Mouse (Mus musculus) kidney, postnatal 14 days (tissue): ENCODE measurements at regions not wholly inside any gene's neighbourhood (a gene's known extent, or its start where the extent isn't known, plus 50 kb on each side); places are given as distances from the start of the nearest gene placed in this dataset.

Experiments used
- DNase-seq: peaks from one replicate; pipeline ENCODE4 v3.0.0; 2022; ENCODE audit warnings: mixed read lengths

GRCm38 (mm10) chr11:41090391-41090900 is 335.3 kb upstream of the Ccng1 start:
- DNase-seq = peak; percentile 18

- no peak for DNase-seq
Measured at GRCm38 (mm10) chr11:41063570-41063969, 308.5 kb upstream of the Ccng1 start.

GRCm38 (mm10) chr11:41057796-41058195 is 302.7 kb upstream of the Ccng1 start:
- DNase-seq = no peak

DNA sequence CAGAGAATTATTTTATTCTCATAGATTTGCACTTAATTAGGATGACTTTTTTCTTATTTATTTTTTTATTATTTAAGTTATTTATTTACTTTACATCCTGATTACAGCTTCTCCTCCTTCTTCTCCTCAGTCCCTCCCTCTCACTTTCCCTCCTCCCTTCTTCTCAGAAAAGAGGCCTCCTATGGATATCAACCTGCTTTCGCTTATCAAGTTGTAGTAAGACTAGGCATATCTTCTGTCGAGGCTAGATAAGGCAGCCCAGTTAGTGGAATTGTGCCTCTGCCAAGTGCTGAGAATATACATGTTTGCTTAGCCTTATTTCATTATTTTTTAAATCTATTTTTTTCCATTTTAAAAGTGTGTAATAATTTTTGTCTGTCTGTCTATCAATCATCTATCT is 274.9 kb upstream of the Ccng1 start:
- no peak for DNase-seq

DNA sequence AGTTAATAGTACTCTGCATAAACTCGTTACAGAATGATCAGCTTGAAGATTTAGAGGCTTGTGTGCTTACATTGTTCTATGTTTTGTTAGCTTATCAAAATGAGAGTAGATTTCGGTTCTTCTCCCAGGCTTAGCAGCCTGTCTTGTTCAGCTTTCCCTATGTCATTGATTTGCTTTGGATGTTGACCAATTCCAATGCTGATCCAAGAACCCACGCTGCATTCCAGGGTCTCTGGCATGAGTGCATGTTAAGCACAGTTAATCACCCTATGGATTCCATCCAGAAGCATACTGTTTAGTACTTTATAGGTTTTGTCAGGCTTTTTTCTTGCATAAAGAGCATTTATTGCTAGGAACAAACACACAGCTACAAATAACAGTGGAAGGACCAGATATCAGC is 255.0 kb upstream of the Ccng1 start:
- no peak for DNase-seq

DNA sequence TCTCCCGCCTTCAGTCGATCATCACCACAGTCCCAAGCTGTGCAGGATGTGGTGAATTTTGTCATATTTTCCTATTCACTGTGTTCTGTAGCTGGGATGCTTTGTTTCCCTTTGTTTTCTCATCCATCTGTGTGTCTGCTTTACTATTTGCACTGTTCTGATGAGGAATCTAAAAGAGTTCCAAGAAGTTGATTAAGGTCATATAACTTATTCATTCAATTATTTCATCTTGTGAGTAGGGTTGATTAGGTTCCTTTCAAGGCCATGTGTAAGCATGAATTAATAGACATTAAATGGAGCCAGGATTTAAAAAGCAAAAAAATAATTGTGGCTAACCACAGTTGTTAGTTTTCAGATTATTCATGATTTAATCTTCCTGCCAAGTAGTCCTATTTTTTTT is 217.7 kb upstream of the Ccng1 start:
- no peak for DNase-seq

GRCm38 (mm10) chr11:40927168-40927567 is 172.1 kb upstream of the Ccng1 start:
- DNase-seq = peak; percentile 52

- DNase-seq = no peak
Measured at GRCm38 (mm10) chr11:40891485-40891884, 136.4 kb upstream of the Ccng1 start.

DNA sequence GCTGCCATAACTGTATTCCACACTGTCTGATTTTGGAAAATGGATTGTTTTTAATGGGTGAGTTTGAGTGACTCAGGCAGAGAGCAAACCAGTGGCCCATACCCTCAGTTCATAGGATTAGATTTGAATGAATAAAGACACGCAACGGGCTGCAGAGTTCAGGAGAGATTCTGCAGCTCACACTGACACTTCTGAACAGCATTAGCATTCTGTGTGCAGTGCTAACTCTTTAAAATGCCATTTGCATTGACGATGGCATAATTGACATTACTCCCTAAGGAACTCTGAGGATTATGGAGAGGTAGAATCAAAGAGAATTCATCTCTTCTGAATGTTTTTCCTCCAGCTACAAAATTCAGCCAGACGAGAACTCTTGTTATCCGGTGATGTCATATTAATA is 129.4 kb upstream of the Ccng1 start:
- no peak for DNase-seq

GRCm38 (mm10) chr11:40879589-40879988 is 124.5 kb upstream of the Ccng1 start:
- no peak for DNase-seq

DNA sequence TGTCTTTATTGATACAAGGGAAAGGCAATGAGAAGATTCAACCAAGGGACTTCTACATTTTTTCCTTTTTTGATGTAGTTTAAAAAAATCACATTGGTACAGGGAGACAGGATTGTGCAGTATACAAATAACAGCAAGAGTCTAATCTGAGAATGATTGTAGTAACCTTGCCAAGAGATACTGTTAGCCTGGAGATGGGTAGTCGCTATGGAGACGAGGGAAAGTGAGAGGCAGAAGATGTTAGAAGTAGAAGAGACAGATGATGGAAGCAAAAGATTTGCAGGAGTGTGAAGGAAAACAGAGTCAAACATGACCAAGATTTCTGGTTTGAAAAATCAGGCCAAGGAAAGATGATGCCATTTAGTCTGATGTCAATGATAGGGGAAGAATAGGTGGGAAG is 117.9 kb upstream of the Ccng1 start:
- no peak for DNase-seq

DNA sequence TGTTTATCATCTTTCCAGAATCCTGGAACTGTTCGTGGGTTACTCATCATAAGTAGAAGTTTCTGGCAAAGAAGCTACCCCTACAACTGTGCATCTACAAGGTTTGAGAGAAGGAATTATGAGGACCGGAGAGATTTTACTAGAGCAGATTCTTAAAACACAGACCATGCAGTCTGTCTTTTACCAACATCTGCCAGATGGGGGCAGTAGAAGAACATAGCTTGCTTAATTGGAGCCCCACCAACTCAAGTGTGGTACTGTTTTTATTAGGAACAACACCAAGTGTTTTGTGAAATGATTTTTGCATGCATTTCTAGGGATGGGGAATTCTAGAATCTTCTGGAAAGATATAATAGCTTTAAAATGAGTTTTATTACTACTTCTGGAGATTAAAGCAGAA is 110.6 kb upstream of the Ccng1 start:
- DNase-seq = peak; percentile 59

GRCm38 (mm10) chr11:40851361-40851760 is 96.2 kb upstream of the Ccng1 start:
- DNase-seq = no peak

DNA sequence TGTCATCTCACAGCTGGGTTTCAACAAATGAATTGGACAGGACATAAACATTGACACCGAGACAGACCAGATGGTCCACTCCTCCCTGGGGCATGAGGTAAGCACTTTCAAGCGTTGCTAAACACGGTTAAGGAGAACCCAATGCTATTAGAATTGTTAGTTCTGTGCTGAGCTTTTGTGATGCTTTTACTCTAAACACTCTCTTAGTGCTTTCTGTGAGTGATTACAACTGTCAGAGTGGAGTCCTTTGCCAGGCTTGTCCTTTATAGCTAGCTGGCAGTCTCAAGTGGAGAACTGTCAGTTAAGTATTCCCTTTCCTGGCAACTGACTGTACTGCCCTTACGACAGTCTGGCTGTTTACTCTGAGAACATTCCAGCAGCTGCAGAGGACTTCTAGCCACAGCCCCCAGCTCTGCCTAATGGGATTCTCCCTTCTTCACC is 95.6 kb upstream of the Ccng1 start:
- DNase-seq = peak; percentile 35

DNA sequence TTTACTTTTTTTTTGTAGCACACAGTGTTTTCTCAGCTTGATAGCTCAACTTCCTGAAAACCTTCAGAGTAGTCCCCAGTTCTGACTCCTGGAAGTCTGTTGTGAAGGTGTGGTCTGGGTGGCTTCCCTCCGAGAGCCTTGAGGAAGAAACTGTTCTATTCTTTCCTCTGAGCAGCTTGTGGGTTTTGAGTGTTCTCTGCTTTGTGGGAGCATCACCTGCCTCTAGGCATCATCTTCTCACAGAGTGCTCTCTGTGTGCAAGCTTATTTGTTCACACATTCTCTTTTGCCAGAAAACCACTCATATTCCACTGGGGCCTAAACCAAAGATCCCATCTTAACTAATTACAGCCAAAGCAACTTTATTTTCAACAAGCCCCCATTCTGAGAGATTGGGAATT is 91.5 kb upstream of the Ccng1 start:
- DNase-seq = no peak

DNA sequence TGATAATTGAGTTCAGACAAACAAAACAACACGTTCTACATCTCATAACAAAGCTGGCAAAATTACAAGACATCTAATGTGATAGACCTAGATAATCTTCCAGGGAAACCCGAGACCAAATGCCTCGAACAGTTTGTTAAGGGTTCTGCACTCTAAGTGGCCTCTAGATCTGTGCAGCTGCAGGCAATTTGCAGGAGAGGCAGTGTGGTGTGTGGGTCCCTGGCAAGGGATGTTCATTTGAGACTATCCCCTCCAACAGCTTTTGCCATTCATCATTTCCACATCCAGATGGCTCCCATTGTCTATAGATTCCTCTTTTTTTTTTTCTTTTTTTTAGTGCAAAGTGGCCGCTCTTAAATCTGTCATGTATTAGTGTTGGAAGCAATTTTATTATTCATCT is 80.3 kb upstream of the Ccng1 start:
- DNase-seq = no peak
